Mouse (Mus musculus) lung, embryonic 14.5 days (tissue): ENCODE results near the gene Abca8b. TPM values are rescaled to one million over a fixed set of nuclear protein-coding genes. Genes with fewer than 3 reads are reported as not detected.
A peak's percentile ranks its signal among the peaks of the same experiment; 100 is the strongest.

Experiments used
- ATAC-seq: fragments of 200-750 bp; cut with Nextera tagmentation; 2 replicates; pipeline ENCODE4 v1.8.0; 2017; ENCODE audit warnings: mild to moderate bottlenecking, moderate TSS enrichment, moderate library complexity; ENCODE audit not compliant: insufficient read depth
- DNase-seq: peaks from one replicate; pipeline ENCODE4 v3.0.0-alpha.2; 2015
- H3K27ac ChIP-seq: fragments of 300-500 bp; sonication (generic); 2 replicates; pipeline ENCODE4 v1.5.1; 2014; ENCODE audit warnings: low read depth, mild to moderate bottlenecking, moderate library complexity
- H3K27me3 ChIP-seq: fragments of 300-500 bp; sonication (generic); 2 replicates; pipeline ENCODE4 v1.6.1; 2014; ENCODE audit warnings: low read length, control low read depth; ENCODE audit not compliant: insufficient read depth
- H3K36me3 ChIP-seq: fragments of 300-500 bp; sonication (generic); 2 replicates; pipeline ENCODE4 v1.6.1; 2014; ENCODE audit warnings: control low read depth; ENCODE audit not compliant: insufficient read depth
- H3K4me1 ChIP-seq: fragments of 300-500 bp; sonication (generic); 2 replicates; pipeline ENCODE4 v1.6.1; 2014; ENCODE audit warnings: antibody characterized with exemption, control low read depth; ENCODE audit not compliant: insufficient read depth
- H3K4me2 ChIP-seq: fragments of 300-500 bp; sonication (generic); 2 replicates; pipeline ENCODE4 v1.6.1; 2014; ENCODE audit warnings: mild to moderate bottlenecking
- H3K4me3 ChIP-seq: fragments of 300-500 bp; sonication (generic); 2 replicates; pipeline ENCODE4 v1.5.1; 2014; ENCODE audit warnings: low read depth, low read length
- H3K9ac ChIP-seq: fragments of 300-500 bp; sonication (generic); 2 replicates; pipeline ENCODE4 v1.6.1; 2014
- H3K9me3 ChIP-seq: fragments of 300-500 bp; sonication (generic); 2 replicates; pipeline ENCODE4 v1.6.1; 2016; ENCODE audit warnings: low read depth, low read length, control low read depth
- CTCF ChIP-seq: IDR thresholded peaks from 2 replicates; pipeline ENCODE4 v1.5.1; 2016; ENCODE audit warnings: antibody characterized with exemption, low read depth
- WGBS: fragments of 180-500 bp; shearing (Covaris S2); extraction: QIAGEN DNeasy Blood & Tissue Kit; methylation state at CpG from one replicate; pipeline ENCODE4 v1.1.7; 2014; 5-methylcytosine and 5-hydroxymethylcytosine counted together
- polyA plus RNA-seq: library from polyadenylated mRNA; unstranded; fragments of >200 nt; fragmentation: Nextera tagmentation; extraction: Ambion mirVana; gene quantifications from 2 replicates; pipeline ENCODE4 v1.2.1, GENCODE M21; 2014

Abca8b gene
- polyA plus RNA-seq, 1 experiment from 2014 or later: 0.53 TPM

DNA sequence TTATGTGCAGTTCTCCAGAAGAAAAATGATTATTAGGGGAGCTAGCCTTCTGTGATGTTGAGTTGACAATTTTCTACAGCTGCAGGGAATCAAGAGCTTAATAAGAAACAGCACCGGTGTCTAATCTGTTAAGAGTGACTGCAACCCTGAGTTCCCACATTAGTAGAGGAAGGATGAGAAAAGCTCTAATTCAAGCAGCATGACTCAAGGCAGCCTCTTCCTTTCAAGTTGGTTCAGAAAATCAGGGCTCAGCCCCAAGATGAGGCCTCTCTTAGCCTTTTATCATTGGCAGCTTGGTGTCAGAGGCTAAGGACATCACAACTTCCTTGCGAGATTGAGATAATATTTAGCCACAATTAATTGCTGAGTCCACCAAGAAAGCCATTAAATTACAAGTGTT is 85.8 kb downstream of the Abca8b start:
- H3K36me3 ChIP-seq: no peaks in the 10 kb centered on the region
- H3K4me3 ChIP-seq: no peak overlapping the region
- no peaks in the 10 kb centered on the region for H3K9me3 ChIP-seq
- no peak overlapping the region for H3K27ac ChIP-seq
- no peak overlapping the region for H3K4me2 ChIP-seq
- DNase-seq (no peak), ATAC-seq (no peak)
- WGBS: 51% methylated on average over 2 of the region's 2 CpGs
- no peaks in the 10 kb centered on the region for H3K4me1 ChIP-seq
- no peak for TF ChIP-seq CTCF
- no peaks in the 10 kb centered on the region for H3K27me3 ChIP-seq
- no peak overlapping the region for H3K9ac ChIP-seq

DNA sequence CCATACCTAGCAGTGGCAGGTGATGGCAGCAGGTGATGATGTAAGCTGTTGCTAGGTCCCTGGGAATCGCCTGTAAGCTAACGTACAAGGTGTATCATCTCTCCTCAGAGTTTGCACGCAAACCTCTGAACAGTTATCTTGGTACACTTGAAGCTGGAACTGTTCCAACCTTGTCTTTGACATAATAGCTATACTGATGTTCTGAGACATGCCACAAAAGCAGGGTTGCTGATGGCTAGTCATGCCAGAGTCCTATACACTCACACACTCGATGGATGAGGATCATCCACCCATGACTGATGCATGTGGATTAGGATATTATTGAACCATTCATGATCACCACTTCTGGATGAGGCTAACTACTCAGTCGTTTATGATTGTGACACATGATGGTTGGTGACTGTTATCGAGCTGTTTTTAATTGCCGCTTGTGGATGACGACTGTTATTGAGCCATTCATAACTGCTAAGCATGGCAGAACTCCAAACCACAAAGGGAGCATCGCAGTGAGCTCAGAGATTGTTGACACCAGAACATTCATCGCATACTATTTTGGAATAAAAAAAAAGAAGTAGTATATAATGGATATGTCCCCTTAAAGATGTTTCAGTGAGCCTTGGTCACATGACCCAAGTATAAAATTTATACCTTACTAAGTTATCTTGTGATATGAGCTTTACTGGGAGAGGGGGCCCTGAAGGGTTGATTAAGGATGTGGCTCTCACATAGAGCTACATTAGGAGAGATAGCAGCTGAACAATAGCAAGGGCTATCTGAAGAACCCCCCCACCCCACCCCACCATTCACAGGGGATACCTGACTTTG is 87.2 kb downstream of the Abca8b start:
- Histone ChIP-seq H3K9ac (no peak overlapping the region), H3K36me3 (no peaks in the 10 kb centered on the region), H3K27me3 (no peaks in the 10 kb centered on the region), H3K4me3 (no peak overlapping the region), H3K9me3 (no peaks in the 10 kb centered on the region), H3K4me2 (no peak overlapping the region), H3K27ac (no peak overlapping the region), H3K4me1 (no peaks in the 10 kb centered on the region)
- no peak for TF ChIP-seq CTCF
- 58% methylated on average over 10 of the region's 10 CpGs for WGBS
- peak; percentile 40 for DNase-seq
- ATAC-seq: no peak

GRCm38 (mm10) chr11:109907508-109907907 is 88.1 kb downstream of the Abca8b start:
- no peak overlapping the region for H3K9ac ChIP-seq
- no peaks in the 10 kb centered on the region for H3K9me3 ChIP-seq
- H3K4me1 ChIP-seq: no peaks in the 10 kb centered on the region
- H3K27ac ChIP-seq: no peak overlapping the region
- no peak overlapping the region for H3K4me3 ChIP-seq
- no peaks in the 10 kb centered on the region for H3K36me3 ChIP-seq
- H3K27me3 ChIP-seq: no peaks in the 10 kb centered on the region
- WGBS: 88% methylated on average over 2 of the region's 2 CpGs
- no peak for DNase-seq
- no peak for ATAC-seq
- H3K4me2 ChIP-seq: no peak overlapping the region
- TF ChIP-seq CTCF: no peak

GRCm38 (mm10) chr11:109902616-109903598 is 92.7 kb downstream of the Abca8b start:
- no peak for TF ChIP-seq CTCF
- H3K4me3 ChIP-seq: no peak overlapping the region
- peak; percentile 78 for DNase-seq
- H3K4me1 ChIP-seq: no peaks in the 10 kb centered on the region
- H3K9me3 ChIP-seq: no peaks in the 10 kb centered on the region; the same call in 1 of the 2 replicates
- H3K4me2 ChIP-seq: no peak overlapping the region
- H3K27ac ChIP-seq: no peak overlapping the region
- WGBS: 29% methylated on average over 6 of the region's 6 CpGs
- H3K9ac ChIP-seq: no peak overlapping the region
- no peaks in the 10 kb centered on the region for H3K27me3 ChIP-seq
- peak; percentile 11; the same call in 1 of the 2 replicates for ATAC-seq
- H3K36me3 ChIP-seq: no peaks in the 10 kb centered on the region

- WGBS: 26% methylated on average over 4 of the region's 4 CpGs
- no peaks in the 10 kb centered on the region for H3K4me1 ChIP-seq
- no peak for TF ChIP-seq CTCF
- no peaks in the 10 kb centered on the region; the same call in 1 of the 2 replicates for H3K9me3 ChIP-seq
- no peak overlapping the region for H3K4me3 ChIP-seq
- H3K27ac ChIP-seq: no peak overlapping the region
- no peak overlapping the region for H3K4me2 ChIP-seq
- no peaks in the 10 kb centered on the region for H3K36me3 ChIP-seq
- no peaks in the 10 kb centered on the region for H3K27me3 ChIP-seq
- no peak overlapping the region for H3K9ac ChIP-seq
- ATAC-seq (no peak), DNase-seq (no peak)
Measured at GRCm38 (mm10) chr11:109900491-109901241, 95.0 kb downstream of the Abca8b start.

GRCm38 (mm10) chr11:109898791-109899467 is 96.7 kb downstream of the Abca8b start:
- TF ChIP-seq CTCF: no peak
- DNase-seq (no peak), ATAC-seq (no peak)
- Histone ChIP-seq H3K9ac (no peak overlapping the region), H3K36me3 (no peaks in the 10 kb centered on the region), H3K27ac (no peak overlapping the region), H3K27me3 (no peaks in the 10 kb centered on the region), H3K9me3 (no peaks in the 10 kb centered on the region; the same call in 1 of the 2 replicates), H3K4me2 (no peak overlapping the region), H3K4me1 (no peaks in the 10 kb centered on the region), H3K4me3 (no peak overlapping the region)
- WGBS: 91% methylated on average over 6 of the region's 6 CpGs
